Mouse (Mus musculus): ENCODE measurements around the gene Bcorl1.

- TF ChIP-seq CTCF (IDR thresholded peaks at IDR 0.05; ENCODE audit: extremely low read depth, insufficient read length, insufficient replicate concordance, low read depth, low read length) (no peak), POLR2A (IDR thresholded peaks at IDR 0.05; ENCODE audit: low read depth, low read length) (no peak; the same call in 1 of the 2 replicates)
Measured at GRCm38 (mm10) chrX:48314530-48315079, 26.6 kb upstream of the Bcorl1 start.
